Mouse (Mus musculus) heart, postnatal 0 days (tissue): ENCODE results near the gene Hic2. TPM values are rescaled to one million over a fixed set of nuclear protein-coding genes. Genes with fewer than 3 reads are reported as not detected.

ENCODE experiments used
- ATAC-seq: fragments of 200-750 bp; cut with Nextera tagmentation; 2 replicates; pipeline ENCODE4 v1.8.0; 2017; ENCODE audit warnings: low read depth, moderate number of reproducible peaks, moderate library complexity; ENCODE audit not compliant: insufficient read depth
- DNase-seq: peaks from one replicate; pipeline ENCODE4 v3.0.0-alpha.2; 2016; ENCODE audit warnings: low spot score
- H3K27ac ChIP-seq: fragments of 300-500 bp; sonication (generic); 2 replicates; pipeline ENCODE4 v1.5.1; 2014; ENCODE audit warnings: low read depth, mild to moderate bottlenecking
- H3K27me3 ChIP-seq: fragments of 300-500 bp; sonication (generic); 2 replicates; pipeline ENCODE4 v1.6.1; 2014; ENCODE audit warnings: low read length, mixed read lengths; ENCODE audit not compliant: control insufficient read depth, insufficient read depth
- H3K36me3 ChIP-seq: fragments of 300-500 bp; sonication (generic); replicated peaks from 2 replicates; pipeline ENCODE4 v1.6.1; 2014; ENCODE audit warnings: low read length, mixed read lengths; ENCODE audit not compliant: control insufficient read depth, insufficient read depth
- H3K4me1 ChIP-seq: fragments of 300-500 bp; sonication (generic); 2 replicates; pipeline ENCODE4 v1.6.1; 2014; ENCODE audit warnings: antibody characterized with exemption; ENCODE audit not compliant: control insufficient read depth, insufficient read depth
- H3K4me2 ChIP-seq: fragments of 300-500 bp; sonication (generic); 2 replicates; pipeline ENCODE4 v1.6.1; 2014; ENCODE audit warnings: low read depth, mild to moderate bottlenecking, low read length, moderate library complexity
- H3K4me3 ChIP-seq: fragments of 300-500 bp; sonication (generic); 2 replicates; pipeline ENCODE4 v1.5.1; 2014; ENCODE audit warnings: low read depth, low read length
- H3K9ac ChIP-seq: fragments of 300-500 bp; sonication (generic); replicated peaks from 2 replicates; pipeline ENCODE4 v1.6.1; 2014; ENCODE audit warnings: low read depth, low read length, mixed read lengths
- H3K9me3 ChIP-seq: fragments of 300-500 bp; sonication (generic); replicated peaks from 2 replicates; pipeline ENCODE4 v1.6.1; 2016; ENCODE audit warnings: low read length; ENCODE audit not compliant: control insufficient read depth
- CTCF ChIP-seq: IDR thresholded peaks from 2 replicates; pipeline ENCODE4 v1.5.1; 2016; ENCODE audit warnings: antibody characterized with exemption, control low read depth, low read depth
- EP300 ChIP-seq: IDR thresholded peaks from 2 replicates; pipeline ENCODE4 v1.6.1; 2016; ENCODE audit warnings: antibody characterized with exemption, low read depth
- WGBS: fragments of 180-500 bp; shearing (Covaris S2); extraction: QIAGEN DNeasy Blood & Tissue Kit; methylation state at CpG from one replicate; pipeline ENCODE4 v1.1.7; 2014; 5-methylcytosine and 5-hydroxymethylcytosine counted together
- polyA plus RNA-seq: library from polyadenylated mRNA; unstranded; fragments of >200 nt; fragmentation: Nextera tagmentation; extraction: Ambion mirVana; gene quantifications from 2 replicates; pipeline ENCODE4 v1.2.1, GENCODE M21; 2015
- total RNA-seq: library from RNA; depleted of rRNA; stranded (reverse); fragments of >200 nt; gene quantifications from 2 replicates; pipeline ENCODE4 v1.2.3, GENCODE M21; 2014; ENCODE audit warnings: low replicate concordance; rRNA removed

The Hic2 gene
- total and polyA plus RNA-seq, 2 experiments from 2014 or later, result 2.9 to 14.7 TPM

DNA sequence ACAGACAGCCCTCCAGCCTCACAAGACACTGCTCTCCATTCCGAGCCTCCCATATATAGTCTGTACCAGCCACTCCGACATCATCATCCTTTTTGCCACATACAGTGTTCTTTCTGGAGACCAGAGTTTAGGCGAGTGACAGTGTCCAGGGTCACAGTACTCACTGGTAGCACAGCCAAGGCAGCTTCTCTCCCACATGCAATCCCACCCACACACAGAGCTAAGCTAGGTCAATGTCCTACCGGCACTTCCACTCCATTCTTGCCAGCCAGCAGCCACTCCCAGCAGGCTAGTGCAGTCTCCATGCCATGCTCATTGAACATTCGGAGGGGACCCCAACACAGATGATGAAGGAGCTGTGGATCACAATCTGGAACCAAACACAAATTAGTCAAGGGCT is 74.1 kb downstream of the Hic2 start:
- no peak overlapping the region for H3K27ac ChIP-seq
- no peaks in the 10 kb centered on the region for H3K9me3 ChIP-seq
- no peaks in the 10 kb centered on the region for H3K27me3 ChIP-seq
- no peak overlapping the region for H3K4me2 ChIP-seq
- no peak for DNase-seq
- no peak overlapping the region for H3K9ac ChIP-seq
- H3K4me1 ChIP-seq, result no peaks in the 10 kb centered on the region
- WGBS, result 89% methylated on average over 5 of the region's 5 CpGs
- no peak overlapping the region for H3K4me3 ChIP-seq
- TF ChIP-seq EP300 (no peak), CTCF (no peak)
- H3K36me3 ChIP-seq, result peaks cover 74% of the 10 kb centered on the region
- no peak for ATAC-seq

DNA sequence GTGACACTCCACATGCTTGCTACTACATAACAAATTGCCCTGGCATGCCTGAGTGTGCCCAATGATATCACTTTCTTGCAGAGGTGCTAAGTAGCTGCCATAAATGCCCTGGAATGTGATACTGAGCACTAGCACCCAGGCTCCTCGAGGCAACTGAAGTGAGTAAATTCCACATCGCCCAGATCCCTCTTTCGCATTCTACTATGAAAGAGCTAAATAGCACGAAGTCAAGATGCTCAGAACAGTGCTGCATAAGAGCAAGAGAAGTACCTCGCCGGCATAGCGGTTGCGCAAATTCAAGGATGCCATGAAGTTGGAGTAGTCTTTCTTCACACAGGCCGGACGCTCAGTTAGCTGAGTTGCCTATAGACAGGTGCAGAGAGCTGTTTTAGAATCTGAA is 75.7 kb downstream of the Hic2 start:
- DNase-seq (no peak), ATAC-seq (no peak)
- Histone ChIP-seq H3K27me3 (no peaks in the 10 kb centered on the region), H3K36me3 (peaks cover 70% of the 10 kb centered on the region), H3K4me2 (no peak overlapping the region), H3K4me3 (no peak overlapping the region), H3K4me1 (no peaks in the 10 kb centered on the region), H3K27ac (no peak overlapping the region), H3K9me3 (no peaks in the 10 kb centered on the region), H3K9ac (no peak overlapping the region)
- TF ChIP-seq CTCF, result no peak
- no peak for TF ChIP-seq EP300
- WGBS, result 92% methylated on average over 10 of the region's 10 CpGs

DNA sequence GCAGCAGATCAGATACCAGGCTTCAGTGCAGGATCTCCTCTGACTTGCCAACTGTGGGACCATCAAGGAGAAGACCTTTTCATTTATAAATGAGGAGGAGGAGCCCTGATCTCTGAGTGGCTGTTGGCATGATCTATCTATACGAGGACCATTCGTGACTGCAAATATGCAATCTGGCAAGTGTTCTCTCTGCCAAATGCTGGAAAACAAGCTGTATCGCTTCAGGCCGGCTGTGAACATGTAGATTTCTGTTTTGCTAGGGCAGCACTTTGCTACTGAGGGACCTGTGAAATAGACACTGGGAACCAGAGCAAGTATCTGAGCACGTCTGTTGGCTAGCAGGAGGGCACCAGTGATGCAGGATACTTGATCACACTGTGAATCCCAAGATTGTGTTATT is 79.2 kb downstream of the Hic2 start:
- Histone ChIP-seq H3K4me2 (no peak overlapping the region), H3K4me1 (no peaks in the 10 kb centered on the region), H3K27me3 (no peaks in the 10 kb centered on the region), H3K27ac (no peak overlapping the region), H3K36me3 (peaks cover 77% of the 10 kb centered on the region), H3K9me3 (no peaks in the 10 kb centered on the region), H3K4me3 (no peak overlapping the region), H3K9ac (no peak overlapping the region)
- WGBS, result 92% methylated on average over 5 of the region's 5 CpGs
- DNase-seq, result no peak
- no peak for ATAC-seq
- no peak for TF ChIP-seq CTCF

Other genes starting within 250 kb of the Hic2 start
- 2.5 and 3.5 TPM in 2 replicates for gene Ypel1, start 163.9 kb upstream of the Hic2 start, total RNA-seq
- 7.5 and 8.5 TPM in 2 replicates for gene Ypel1, start 163.9 kb upstream of the Hic2 start, polyA plus RNA-seq
- 59.9 and 69.0 TPM in 2 replicates for gene Ppil2, start 122.3 kb upstream of the Hic2 start, total RNA-seq
- 63.8 and 65.0 TPM in 2 replicates for gene Ppil2, start 122.3 kb upstream of the Hic2 start, polyA plus RNA-seq
- 2.7 and 6.0 TPM in 2 replicates for gene 2610318N02Rik, start 108.4 kb upstream of the Hic2 start, total RNA-seq
- 3.8 and 5.1 TPM in 2 replicates for gene 2610318N02Rik, start 108.4 kb upstream of the Hic2 start, polyA plus RNA-seq
- gene Sdf2l1, start 101.2 kb upstream of the Hic2 start, total RNA-seq, result 18.4 and 22.9 TPM in 2 replicates
- 12.4 and 20.5 TPM in 2 replicates for gene Sdf2l1, start 101.2 kb upstream of the Hic2 start, polyA plus RNA-seq
- 1.1 and 7.8 TPM in 2 replicates for gene Ydjc, start 89.0 kb upstream of the Hic2 start, total RNA-seq
- gene Ydjc, start 89.0 kb upstream of the Hic2 start, polyA plus RNA-seq, result 2.4 and 2.5 TPM in 2 replicates
- 0.62 TPM in 1 of 2 replicates, not detected in the other for gene Ccdc116, start 86.3 kb upstream of the Hic2 start, total RNA-seq
- gene Ccdc116, start 86.3 kb upstream of the Hic2 start, polyA plus RNA-seq, result 0.05 and 0.08 TPM in 2 replicates
- 62.5 and 79.2 TPM in 2 replicates for gene Ube2l3, start 30.9 kb upstream of the Hic2 start, total RNA-seq
- gene Ube2l3, start 30.9 kb upstream of the Hic2 start, polyA plus RNA-seq, result 254 and 255 TPM in 2 replicates
- 0.15 and 0.61 TPM in 2 replicates for gene Rimbp3, start 25.0 kb upstream of the Hic2 start, total RNA-seq
- gene Rimbp3, start 25.0 kb upstream of the Hic2 start, polyA plus RNA-seq, result 0.11 and 0.14 TPM in 2 replicates
- 10.8 and 12.7 TPM in 2 replicates for gene Tmem191c, start 42.5 kb downstream of the Hic2 start, total RNA-seq
- gene Tmem191c, start 42.5 kb downstream of the Hic2 start, polyA plus RNA-seq, result 8.0 and 9.1 TPM in 2 replicates
- gene Serpind1, start 97.8 kb downstream of the Hic2 start, total RNA-seq, result 2.7 TPM in 1 of 2 replicates, not detected in the other
- gene Serpind1, start 97.8 kb downstream of the Hic2 start, polyA plus RNA-seq, result 0.34 and 0.49 TPM in 2 replicates
- 20.3 and 22.3 TPM in 2 replicates for gene Snap29, start 172.4 kb downstream of the Hic2 start, total RNA-seq
- gene Snap29, start 172.4 kb downstream of the Hic2 start, polyA plus RNA-seq, result 8.3 and 8.5 TPM in 2 replicates
- 49.2 and 60.0 TPM in 2 replicates for gene Pi4ka, start 172.7 kb downstream of the Hic2 start, total RNA-seq
- gene Pi4ka, start 172.7 kb downstream of the Hic2 start, polyA plus RNA-seq, result 16.9 and 18.5 TPM in 2 replicates
- 26.0 and 45.2 TPM in 2 replicates for gene Crkl, start 218.4 kb downstream of the Hic2 start, total RNA-seq
- gene Crkl, start 218.4 kb downstream of the Hic2 start, polyA plus RNA-seq, result 25.3 and 29.6 TPM in 2 replicates